Mouse (Mus musculus) brain, embryonic 14.5 days (tissue): ENCODE data around the gene Fbxo5.

Experiments used
- CTCF ChIP-seq: fragments of 200-500 bp; IDR thresholded peaks from 2 replicates; pipeline ENCODE4 v1.5.1; 2012; ENCODE audit warnings: inconsistent platforms, mild to moderate bottlenecking, moderate library complexity, borderline replicate concordance; ENCODE audit not compliant: insufficient read depth, insufficient read length; ENCODE audit errors: extremely low read depth
- POLR2A ChIP-seq: fragments of 200-500 bp; IDR thresholded peaks from 2 replicates; pipeline ENCODE4 v1.6.1; 2012; ENCODE audit warnings: mild to moderate bottlenecking, inconsistent platforms, borderline replicate concordance; ENCODE audit not compliant: poor library complexity, insufficient read depth, insufficient read length, severe bottlenecking; ENCODE audit errors: extremely low read depth

DNA sequence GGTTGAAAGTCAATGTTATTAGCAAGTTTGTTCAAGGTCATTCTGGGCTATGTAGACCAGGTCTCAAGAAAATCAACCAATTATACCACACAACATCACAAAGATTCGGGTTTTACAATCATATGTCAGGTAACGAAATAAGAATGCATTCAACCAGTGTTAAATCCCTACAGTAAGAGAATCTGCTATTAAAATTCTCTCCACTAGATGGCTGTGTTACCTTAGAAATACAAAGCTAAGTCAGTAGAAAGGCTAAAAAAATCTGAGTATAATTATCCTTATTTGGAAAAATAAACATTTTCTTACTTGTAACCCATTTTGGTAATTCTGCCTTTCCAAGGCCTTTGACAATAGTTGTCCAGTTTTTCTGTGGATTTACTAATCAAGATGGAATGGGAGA is 41.5 kb upstream of the Fbxo5 start:
- TF ChIP-seq CTCF, result no peak
- no peak for TF ChIP-seq POLR2A
